Mouse (Mus musculus) limb, embryonic 11.5 days (tissue): Measurements from ENCODE around the gene Zfp507. TPM values are rescaled to one million over a fixed set of nuclear protein-coding genes. Genes with fewer than 3 reads are reported as not detected.

Experiments used
- ATAC-seq: fragments of 200-750 bp; cut with Nextera tagmentation; 2 replicates; pipeline ENCODE4 v1.8.0; 2017; ENCODE audit warnings: low read depth; ENCODE audit not compliant: insufficient number of reproducible peaks, low FRiP score, low TSS enrichment
- DNase-seq: peaks from one replicate; pipeline ENCODE4 v3.0.0-alpha.2; 2015; ENCODE audit warnings: low spot score
- H3K27ac ChIP-seq: fragments of 300-500 bp; sonication (generic); replicated peaks from 2 replicates; pipeline ENCODE4 v1.5.1; 2014; ENCODE audit warnings: low read depth, mild to moderate bottlenecking, low read length
- H3K27me3 ChIP-seq: fragments of 300-500 bp; sonication (generic); 2 replicates; pipeline ENCODE4 v1.6.1; 2014; ENCODE audit warnings: mild to moderate bottlenecking, low read length, mixed read lengths; ENCODE audit not compliant: control insufficient read depth, insufficient read depth
- H3K36me3 ChIP-seq: fragments of 300-500 bp; sonication (generic); 2 replicates; pipeline ENCODE4 v1.6.1; 2014; ENCODE audit warnings: mild to moderate bottlenecking, low read length, moderate library complexity, mixed read lengths; ENCODE audit not compliant: control insufficient read depth, insufficient read depth
- H3K4me1 ChIP-seq: fragments of 300-500 bp; sonication (generic); 2 replicates; pipeline ENCODE4 v1.6.1; 2014; ENCODE audit warnings: low read length, mixed read lengths; ENCODE audit not compliant: control insufficient read depth, insufficient read depth
- H3K4me2 ChIP-seq: fragments of 300-500 bp; sonication (generic); 2 replicates; pipeline ENCODE4 v1.6.1; 2014; ENCODE audit warnings: low read depth, mild to moderate bottlenecking, moderate library complexity; ENCODE audit not compliant: severe bottlenecking
- H3K4me3 ChIP-seq: fragments of 300-500 bp; sonication (generic); 2 replicates; pipeline ENCODE4 v1.5.1; 2014; ENCODE audit warnings: low read depth, low read length
- H3K9ac ChIP-seq: fragments of 300-500 bp; sonication (generic); 2 replicates; pipeline ENCODE4 v1.6.1; 2014; ENCODE audit warnings: mild to moderate bottlenecking, low read length
- H3K9me3 ChIP-seq: fragments of 300-500 bp; sonication (generic); 2 replicates; pipeline ENCODE4 v1.6.1; 2016; ENCODE audit warnings: low read length; ENCODE audit not compliant: control insufficient read depth
- WGBS: fragments of 180-500 bp; shearing (Covaris S2); extraction: QIAGEN DNeasy Blood & Tissue Kit; methylation state at CpG from one replicate; pipeline ENCODE4 v1.1.7; 2014; 5-methylcytosine and 5-hydroxymethylcytosine counted together
- polyA plus RNA-seq: library from polyadenylated mRNA; unstranded; fragments of >200 nt; fragmentation: Nextera tagmentation; extraction: Ambion mirVana; gene quantifications from 2 replicates; pipeline ENCODE4 v1.2.1, GENCODE M21; 2014

Zfp507 gene
- polyA plus RNA-seq, 1 experiment from 2014 or later, result 20.8 TPM

GRCm38 (mm10) chr7:35794145-35794664 lies 8.6 kb downstream of the Zfp507 start:
- Histone ChIP-seq H3K27me3 (no peaks in the 10 kb centered on the region), H3K4me2 (no peak overlapping the region), H3K4me3 (no peak overlapping the region), H3K27ac (no peak overlapping the region), H3K9ac (no peak overlapping the region), H3K4me1 (no peaks in the 10 kb centered on the region; the same call in 1 of the 2 replicates), H3K36me3 (peaks cover 14% of the 10 kb centered on the region; the same call in 1 of the 2 replicates), H3K9me3 (no peaks in the 10 kb centered on the region)
- 88% methylated on average over 12 of the region's 12 CpGs for WGBS
- no peak for DNase-seq
- no peak for ATAC-seq

DNA sequence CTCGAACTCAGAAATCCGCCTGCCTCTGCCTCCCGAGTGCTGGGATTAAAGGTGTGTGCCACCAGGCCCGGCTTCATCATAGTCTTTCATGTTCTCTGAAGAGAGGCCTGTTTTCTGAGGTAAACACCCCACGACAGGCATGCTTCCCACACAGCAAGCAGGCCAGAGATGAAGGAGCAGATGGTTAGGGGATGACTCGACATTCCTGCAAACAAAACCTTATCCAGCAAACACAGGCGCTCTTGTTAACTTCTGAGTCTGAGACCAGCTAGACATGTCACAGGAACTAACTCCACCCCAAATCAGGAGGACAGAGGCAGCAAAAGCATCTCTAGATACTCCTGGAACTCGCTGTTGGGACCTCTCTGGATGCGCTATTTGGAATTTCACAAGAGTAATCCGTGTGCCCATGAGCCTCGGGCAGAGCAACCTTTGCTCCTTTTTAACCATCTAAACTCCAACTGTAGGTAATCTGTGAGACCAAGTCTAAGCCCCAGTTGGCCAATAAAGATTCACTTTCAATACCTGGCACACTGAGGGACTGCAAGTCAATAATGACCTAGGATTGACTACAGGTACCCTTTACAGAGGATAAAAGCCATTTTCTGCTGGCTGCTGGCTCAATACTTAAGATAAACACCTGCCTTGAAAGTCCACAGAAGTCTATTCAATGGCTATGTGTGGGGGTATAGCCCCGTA lies 10.5 kb downstream of the Zfp507 start:
- Histone ChIP-seq H3K36me3 (peaks cover 17% of the 10 kb centered on the region), H3K9ac (no peak overlapping the region)
- WGBS, result 90% methylated on average over 12 of the region's 12 CpGs

GRCm38 (mm10) chr7:35790926-35791325 lies 11.9 kb downstream of the Zfp507 start:
- 45% methylated on average over 8 of the region's 8 CpGs for WGBS

More for the DNA sequence above, 10.5 kb downstream of the Zfp507 start:
- no peaks in the 10 kb centered on the region for H3K9me3 ChIP-seq
- no peak overlapping the region for H3K4me3 ChIP-seq
- no peak overlapping the region for H3K27ac ChIP-seq
- H3K4me2 ChIP-seq, result no peak overlapping the region
- DNase-seq (no peak), ATAC-seq (no peak)
- H3K27me3 ChIP-seq, result no peaks in the 10 kb centered on the region
- H3K4me1 ChIP-seq, result no peaks in the 10 kb centered on the region; the same call in 1 of the 2 replicates

GRCm38 (mm10) chr7:35790201-35790600 lies 12.6 kb downstream of the Zfp507 start:
- H3K27ac ChIP-seq, result no peak overlapping the region
- peaks cover 19% of the 10 kb centered on the region for H3K36me3 ChIP-seq
- no peaks in the 10 kb centered on the region; the same call in 1 of the 2 replicates for H3K4me1 ChIP-seq
- DNase-seq, result peak; percentile 28
- H3K4me3 ChIP-seq, result no peak overlapping the region
- no peak for ATAC-seq
- 54% methylated on average over 8 of the region's 8 CpGs for WGBS
- H3K9me3 ChIP-seq, result no peaks in the 10 kb centered on the region
- H3K4me2 ChIP-seq, result no peak overlapping the region
- no peaks in the 10 kb centered on the region for H3K27me3 ChIP-seq
- H3K9ac ChIP-seq, result no peak overlapping the region

More at GRCm38 (mm10) chr7:35790926-35791325, 11.9 kb downstream of the Zfp507 start:
- peaks cover 18% of the 10 kb centered on the region for H3K36me3 ChIP-seq
- no peaks in the 10 kb centered on the region for H3K9me3 ChIP-seq
- DNase-seq (no peak), ATAC-seq (no peak)
- no peaks in the 10 kb centered on the region; the same call in 1 of the 2 replicates for H3K4me1 ChIP-seq
- no peak overlapping the region for H3K9ac ChIP-seq
- H3K4me2 ChIP-seq, result no peak overlapping the region
- H3K27ac ChIP-seq, result no peak overlapping the region
- no peak overlapping the region for H3K4me3 ChIP-seq
- no peaks in the 10 kb centered on the region for H3K27me3 ChIP-seq

DNA sequence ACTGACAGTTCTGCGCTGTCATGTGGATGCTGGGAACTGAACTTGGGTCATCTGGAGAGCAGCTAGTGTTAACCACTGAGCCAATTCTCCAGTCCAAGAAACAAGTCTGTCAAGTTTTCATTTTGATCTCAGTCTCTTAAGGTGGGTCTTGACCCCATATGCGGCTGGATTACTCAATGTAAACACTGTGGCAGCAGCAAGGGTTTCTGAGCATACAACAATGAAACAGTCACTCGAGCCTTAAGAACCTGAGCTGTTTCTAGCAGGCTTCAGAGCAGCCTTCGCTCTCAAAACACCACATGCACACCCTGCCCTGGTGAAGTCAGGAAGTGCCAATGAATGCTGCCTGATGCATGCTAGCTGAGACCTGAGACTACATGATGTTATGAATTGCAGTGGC lies 17.2 kb downstream of the Zfp507 start:
- Histone ChIP-seq H3K27ac (no peak overlapping the region), H3K4me2 (no peak overlapping the region), H3K4me1 (no peaks in the 10 kb centered on the region), H3K36me3 (peaks cover 15% of the 10 kb centered on the region), H3K9ac (no peak overlapping the region), H3K9me3 (no peaks in the 10 kb centered on the region), H3K4me3 (no peak overlapping the region), H3K27me3 (no peaks in the 10 kb centered on the region)
- WGBS, result 81% methylated on average over 4 of the region's 4 CpGs
- DNase-seq (no peak), ATAC-seq (no peak)

DNA sequence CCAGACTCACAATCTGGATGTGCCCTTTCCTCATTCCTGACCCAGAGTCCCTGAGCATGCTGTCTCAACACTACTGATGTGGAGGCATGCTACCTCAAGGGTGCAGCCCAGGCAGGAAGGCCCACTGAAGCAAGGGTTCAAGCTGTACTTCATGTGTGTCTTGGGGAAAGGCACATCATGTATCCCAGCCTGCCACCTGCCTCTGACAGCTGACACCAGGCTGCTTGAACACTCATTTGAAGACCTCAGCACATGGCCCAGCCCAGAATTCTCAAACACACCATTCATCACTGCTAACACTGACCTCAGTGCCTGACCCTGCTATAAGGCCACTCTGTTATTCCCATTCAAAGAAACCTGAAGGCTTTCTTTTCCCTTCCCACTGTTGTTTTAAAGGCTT lies 20.6 kb downstream of the Zfp507 start:
- Histone ChIP-seq H3K4me1 (no peaks in the 10 kb centered on the region), H3K4me2 (no peak overlapping the region), H3K9me3 (no peaks in the 10 kb centered on the region), H3K36me3 (peaks cover 19% of the 10 kb centered on the region; the same call in 1 of the 2 replicates), H3K27ac (no peak overlapping the region), H3K9ac (no peak overlapping the region), H3K27me3 (no peaks in the 10 kb centered on the region), H3K4me3 (no peak overlapping the region)
- ATAC-seq (no peak), DNase-seq (no peak)

- Histone ChIP-seq H3K27ac (no peak overlapping the region), H3K9me3 (no peaks in the 10 kb centered on the region), H3K9ac (no peak overlapping the region), H3K36me3 (peaks cover 20% of the 10 kb centered on the region; the same call in 1 of the 2 replicates), H3K27me3 (no peaks in the 10 kb centered on the region), H3K4me1 (no peaks in the 10 kb centered on the region), H3K4me2 (no peak overlapping the region), H3K4me3 (no peak overlapping the region)
- no peak for ATAC-seq
- 85% methylated on average over 12 of the region's 12 CpGs for WGBS
- no peak for DNase-seq
Observed at GRCm38 (mm10) chr7:35774127-35774526, 28.7 kb downstream of the Zfp507 start.

- no peaks in the 10 kb centered on the region for H3K4me1 ChIP-seq
- 90% methylated on average over 8 of the region's 8 CpGs for WGBS
- no peak overlapping the region for H3K9ac ChIP-seq
- ATAC-seq, result no peak
- H3K4me2 ChIP-seq, result no peak overlapping the region
- no peak overlapping the region for H3K4me3 ChIP-seq
- no peak for DNase-seq
- peaks cover 17% of the 10 kb centered on the region; the same call in 1 of the 2 replicates for H3K36me3 ChIP-seq
- H3K9me3 ChIP-seq, result no peaks in the 10 kb centered on the region
- H3K27me3 ChIP-seq, result no peaks in the 10 kb centered on the region
- H3K27ac ChIP-seq, result no peak overlapping the region
Observed at GRCm38 (mm10) chr7:35772347-35772746, 30.5 kb downstream of the Zfp507 start.
